Mouse (Mus musculus): Measurements from ENCODE around the gene Esrrb.
A peak's percentile ranks its signal among the peaks of the same experiment; 100 is the strongest.

Gene Esrrb

DNA sequence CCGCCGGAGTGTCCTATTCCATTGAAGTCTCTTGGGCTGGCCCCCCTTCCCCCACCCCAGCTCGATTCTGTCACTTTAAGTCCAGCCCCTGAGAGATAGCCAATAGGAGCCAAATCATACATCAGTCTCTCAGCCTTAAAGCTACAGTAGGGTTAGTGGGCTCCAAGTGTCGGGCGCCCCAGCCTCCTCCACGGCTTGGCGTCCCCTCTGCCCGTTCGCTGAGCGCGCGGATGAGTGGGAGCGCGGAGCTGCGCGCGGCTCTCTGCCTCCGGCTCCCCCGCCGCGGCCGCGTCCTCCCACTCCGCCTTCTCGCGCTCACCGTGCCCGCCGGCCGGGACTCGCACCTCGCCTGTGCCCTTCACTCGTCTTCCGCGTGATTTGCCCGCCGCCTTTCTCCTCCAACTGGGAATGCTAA lies 60.6 kb downstream of the Esrrb start:
- peak; percentile 73 for DNase-seq (ENCODE audit: low read depth, low spot score)

DNA sequence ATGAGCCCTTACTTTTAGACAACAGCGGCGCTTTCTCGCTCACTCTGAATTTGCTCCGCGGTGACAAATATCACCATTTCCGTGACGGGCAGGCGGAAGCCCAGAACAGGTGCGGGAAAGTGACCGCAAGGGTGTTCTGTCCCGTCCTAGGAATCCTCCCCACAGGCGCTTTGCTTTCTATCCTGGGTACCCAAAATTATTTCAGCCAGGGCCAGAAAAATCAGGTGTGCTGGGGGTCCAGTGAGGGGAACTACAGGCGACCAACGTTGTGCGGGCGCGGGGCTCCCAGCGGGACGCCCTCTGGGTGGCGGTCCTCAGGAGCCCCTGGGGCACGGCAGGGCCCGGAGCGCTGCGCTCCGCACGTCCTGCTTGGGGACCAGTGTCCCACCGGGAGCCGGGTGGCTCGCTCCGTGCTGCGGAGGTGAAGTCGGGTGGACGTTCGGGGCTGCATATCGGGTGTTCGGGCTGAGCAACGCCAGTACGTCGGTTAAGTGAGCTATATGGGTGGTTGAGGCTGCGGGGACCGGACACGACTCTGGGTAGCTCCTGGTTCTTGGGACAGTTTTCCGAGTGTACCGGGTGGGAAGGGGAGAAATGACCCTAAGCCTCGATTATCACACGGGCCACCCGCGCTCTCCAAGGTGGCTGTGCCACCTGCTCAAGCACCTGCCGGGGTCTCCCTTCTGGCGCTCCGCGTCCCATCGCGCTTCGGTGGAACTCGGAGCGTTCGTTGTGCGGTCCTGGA lies 61.4 kb downstream of the Esrrb start:
- no peak for DNase-seq (ENCODE audit: low read depth, low spot score)

DNA sequence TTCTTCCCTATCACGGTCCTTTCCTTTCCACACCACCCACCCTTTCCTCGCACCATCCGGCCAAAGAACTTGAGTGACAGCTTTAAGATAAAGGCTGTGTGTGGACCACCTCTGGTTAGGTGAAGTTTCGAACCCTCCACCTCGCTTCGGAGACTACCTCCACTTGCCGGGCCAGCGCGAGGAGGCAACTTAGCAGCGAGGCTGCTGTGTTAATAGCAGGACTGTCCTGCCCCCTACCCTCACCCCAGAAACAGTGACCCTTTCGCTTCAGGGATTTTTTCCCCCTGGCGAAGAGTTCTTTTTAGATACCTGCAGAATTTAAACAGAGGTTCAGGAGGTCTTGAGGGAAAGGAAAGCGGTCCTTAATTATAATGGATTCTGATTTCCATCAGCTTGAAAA lies 62.2 kb downstream of the Esrrb start:
- DNase-seq (ENCODE audit: low read depth, low spot score) = no peak

DNA sequence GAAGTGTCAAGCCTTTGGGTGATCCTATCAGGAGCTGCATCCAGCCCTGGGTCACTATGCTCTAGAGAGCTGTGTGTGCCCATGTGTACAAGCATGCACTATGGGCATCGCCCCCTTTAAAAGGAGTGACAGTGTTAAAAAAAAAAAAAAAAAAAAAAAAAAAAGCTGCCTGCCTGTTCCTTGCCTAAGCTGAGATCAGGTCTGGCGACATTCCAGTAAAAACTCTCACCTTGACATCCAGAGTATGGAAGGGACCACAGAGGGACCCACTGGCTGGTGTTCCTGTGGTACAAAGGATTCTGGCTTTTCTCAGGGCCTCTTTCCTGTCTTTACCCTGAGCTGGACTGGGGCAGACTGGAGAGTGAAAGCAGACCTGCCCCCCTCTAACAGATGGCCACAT lies 66.7 kb downstream of the Esrrb start:
- no peak for DNase-seq (ENCODE audit: low read depth, low spot score)

DNA sequence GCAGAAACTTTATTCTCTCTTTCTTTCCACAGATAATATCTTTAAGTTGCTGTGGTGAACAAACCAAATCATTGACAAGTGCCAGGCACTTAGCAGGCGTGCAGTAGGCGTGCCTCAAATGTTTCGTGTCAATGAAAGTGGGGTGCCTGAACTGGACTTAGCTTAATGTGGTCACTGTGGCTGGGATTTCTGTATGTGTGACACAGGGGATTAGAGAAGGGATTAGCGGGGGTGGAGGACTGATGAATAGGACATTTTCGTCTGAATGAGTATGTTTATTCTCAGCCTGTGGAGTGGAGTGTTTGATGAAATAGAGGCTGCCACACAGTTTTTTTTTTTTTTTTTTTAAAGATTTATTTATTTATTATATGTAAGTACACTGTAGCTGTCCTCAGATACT lies 70.8 kb downstream of the Esrrb start:
- DNase-seq (ENCODE audit: low read depth, low spot score) = no peak

DNA sequence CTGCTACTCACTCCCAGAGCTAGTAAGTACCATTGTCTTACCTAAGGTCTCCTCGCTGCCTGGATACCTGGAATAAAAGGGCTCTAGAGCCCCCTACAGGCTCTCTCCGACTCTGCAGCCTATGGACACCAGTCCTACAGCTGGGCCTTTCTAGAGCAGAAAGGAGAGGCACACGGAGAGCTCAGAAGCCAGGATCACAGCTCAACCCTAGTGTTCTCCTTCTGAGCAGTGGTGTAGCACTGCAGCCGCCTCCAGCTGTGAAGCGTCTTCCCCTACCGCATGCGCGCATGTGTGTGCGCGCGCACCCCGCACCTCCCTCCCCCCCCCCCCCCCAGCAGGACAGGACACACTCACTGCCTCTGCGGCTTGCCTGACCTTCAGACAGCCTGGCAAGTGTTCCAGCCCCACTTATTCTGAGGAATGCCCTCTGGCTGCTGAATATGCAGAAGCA lies 72.5 kb downstream of the Esrrb start:
- peak; percentile 92 for DNase-seq (ENCODE audit: low read depth, low spot score)

DNA sequence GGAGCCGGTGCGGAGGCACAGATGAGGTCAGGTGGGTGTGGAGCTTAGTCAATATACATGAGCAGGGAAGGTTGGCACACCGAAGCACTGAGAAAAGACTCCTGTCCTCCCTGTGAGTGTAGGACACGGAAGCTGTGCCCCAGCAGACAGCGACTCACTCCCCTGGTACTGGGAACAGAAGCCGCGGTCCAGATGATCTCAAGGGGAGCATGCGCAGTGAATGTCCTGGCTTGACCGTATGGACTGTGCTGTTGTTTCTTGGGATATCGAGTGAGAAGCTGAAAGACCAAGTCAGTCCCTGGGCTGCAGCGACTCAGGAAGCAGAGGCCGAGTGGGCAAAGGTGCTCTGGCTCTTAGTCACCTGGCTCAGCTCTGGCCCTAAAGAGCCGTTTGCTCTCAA lies 74.7 kb downstream of the Esrrb start:
- DNase-seq (ENCODE audit: low read depth, low spot score) = peak; percentile 42

DNA sequence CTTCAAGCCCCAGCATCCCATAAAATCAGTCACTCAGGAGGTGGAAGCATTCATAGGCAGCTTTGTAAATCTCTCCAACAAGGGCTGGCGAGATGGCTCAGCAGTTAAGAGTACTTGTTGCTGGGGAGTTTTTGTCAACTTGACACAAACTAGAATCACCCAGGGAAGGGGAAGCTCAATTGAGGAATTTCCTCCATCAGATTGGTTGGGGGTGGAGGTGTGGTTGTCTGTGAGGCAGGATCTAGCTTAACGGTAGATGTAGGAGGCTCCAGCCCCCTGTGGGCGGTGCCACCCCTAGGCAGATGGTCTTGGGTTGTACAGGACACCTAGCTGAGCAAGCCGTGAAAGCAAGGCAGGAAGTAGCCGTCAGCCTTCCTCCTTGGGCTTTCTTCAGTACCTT lies 89.9 kb downstream of the Esrrb start:
- DNase-seq (ENCODE audit: low read depth, low spot score) = peak; percentile 60

DNA sequence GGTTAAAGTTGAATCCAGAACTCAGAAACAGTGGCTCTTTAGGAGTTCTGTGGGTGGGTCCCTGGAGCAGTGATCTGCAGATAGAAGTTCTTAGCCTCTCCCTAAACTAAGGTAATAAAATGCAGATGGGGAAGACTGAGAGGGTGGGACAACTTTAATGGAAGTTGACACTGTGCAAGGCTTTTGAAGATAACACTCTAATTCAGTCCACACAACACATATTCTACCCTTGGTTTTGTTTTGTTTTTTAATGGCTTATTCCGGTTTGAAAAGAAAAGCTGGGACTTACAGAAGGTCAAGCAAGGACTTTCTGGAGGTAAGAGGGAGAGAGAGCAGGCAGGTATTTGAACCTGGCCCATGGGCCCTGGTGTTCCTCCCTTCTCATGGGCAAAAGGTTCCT lies 94.1 kb downstream of the Esrrb start:
- peak; percentile 78 for DNase-seq (ENCODE audit: low read depth, low spot score)

DNA sequence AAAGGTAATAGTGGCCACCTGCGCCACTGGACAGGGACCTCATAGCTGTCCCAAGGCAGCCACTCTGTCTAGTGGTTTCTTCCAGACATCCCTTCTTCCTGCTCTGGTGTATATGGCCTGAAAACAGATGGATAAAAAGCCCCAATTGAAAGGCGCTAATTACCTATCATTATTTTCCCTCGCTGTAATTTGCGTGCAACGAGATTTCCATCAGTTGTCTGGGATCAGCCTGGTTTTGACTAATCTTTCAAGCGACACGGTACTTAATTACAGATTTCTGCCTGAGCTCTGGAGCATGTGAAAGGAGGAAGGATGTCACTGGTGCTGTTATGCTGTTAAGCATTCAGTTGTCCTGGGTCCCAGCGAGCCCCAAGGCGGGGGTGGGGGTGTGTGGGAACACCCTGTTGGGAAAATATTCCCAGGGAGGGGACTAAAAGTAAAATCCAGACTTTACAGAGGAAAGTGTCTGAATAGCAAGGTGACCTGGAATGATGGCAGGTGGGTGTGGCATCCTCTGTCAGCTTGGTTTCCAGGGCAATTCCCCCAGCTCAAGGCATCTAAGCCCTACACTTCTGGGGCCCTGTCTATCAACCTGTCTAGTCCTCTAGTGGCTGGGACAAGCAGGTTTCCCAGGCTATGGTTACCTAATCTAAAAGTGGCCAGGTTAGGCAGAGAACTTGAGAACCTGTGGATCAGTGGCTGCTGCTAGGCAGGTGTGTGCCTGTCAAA lies 102.0 kb downstream of the Esrrb start:
- peak; percentile 83 for DNase-seq (ENCODE audit: low read depth, low spot score)

DNA sequence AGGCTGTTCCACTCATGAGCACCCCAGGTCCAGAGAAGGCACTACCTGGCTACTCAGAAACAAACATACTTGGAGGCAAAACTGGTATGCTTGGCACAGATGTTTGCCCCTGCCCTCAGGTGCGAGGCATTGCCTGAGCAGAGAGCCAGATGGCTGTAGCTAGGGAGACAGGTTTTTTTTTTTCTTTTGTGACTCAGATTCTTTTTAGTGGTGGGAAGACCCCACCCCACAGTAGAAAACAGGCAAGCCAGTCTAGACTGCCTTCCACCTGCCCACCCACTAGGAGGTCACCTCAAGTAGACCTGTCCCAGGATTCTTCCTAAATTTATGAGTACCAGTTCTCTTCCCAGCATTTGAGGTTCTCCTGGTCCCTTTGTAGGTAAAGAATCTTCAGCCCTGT lies 103.5 kb downstream of the Esrrb start:
- DNase-seq (ENCODE audit: low read depth, low spot score) = peak; percentile 75

DNA sequence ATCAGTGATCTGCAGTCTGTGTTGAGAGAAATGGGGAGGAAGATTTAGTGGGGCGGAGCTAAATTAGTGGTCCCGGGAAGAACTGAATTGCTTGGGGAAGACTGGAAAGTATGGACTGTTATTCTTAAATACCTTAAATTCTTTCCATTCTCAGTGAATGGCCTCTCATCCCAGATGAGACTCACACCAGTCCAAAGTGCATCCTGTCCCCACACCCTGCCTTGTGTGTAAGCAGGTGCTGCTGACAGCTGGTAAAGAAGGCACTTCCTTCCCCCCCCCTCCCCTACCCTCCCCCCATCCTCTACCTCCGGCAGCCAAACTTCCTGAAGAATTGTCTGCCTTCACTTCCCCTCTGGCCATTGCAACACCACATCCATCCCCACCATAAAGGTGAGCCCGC lies 105.3 kb downstream of the Esrrb start:
- peak; percentile 95 for DNase-seq (ENCODE audit: low read depth, low spot score)

DNA sequence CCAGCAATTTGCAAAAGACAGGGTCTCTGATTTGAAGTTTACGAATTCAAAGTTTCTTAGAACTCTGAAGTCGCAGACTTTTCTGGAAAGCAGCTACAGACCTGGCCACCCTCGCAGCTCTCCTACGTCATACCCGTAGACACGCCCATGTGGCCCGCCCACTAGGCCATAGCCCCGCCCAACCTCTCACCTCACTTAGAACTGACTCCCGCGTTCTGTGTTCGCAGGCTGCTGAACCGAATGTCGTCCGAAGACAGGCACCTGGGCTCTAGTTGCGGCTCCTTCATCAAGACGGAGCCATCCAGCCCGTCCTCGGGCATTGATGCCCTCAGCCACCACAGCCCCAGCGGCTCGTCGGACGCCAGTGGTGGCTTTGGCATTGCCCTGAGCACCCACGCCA lies 109.0 kb downstream of the Esrrb start:
- peak; percentile 95 for DNase-seq (ENCODE audit: low read depth, low spot score)

DNA sequence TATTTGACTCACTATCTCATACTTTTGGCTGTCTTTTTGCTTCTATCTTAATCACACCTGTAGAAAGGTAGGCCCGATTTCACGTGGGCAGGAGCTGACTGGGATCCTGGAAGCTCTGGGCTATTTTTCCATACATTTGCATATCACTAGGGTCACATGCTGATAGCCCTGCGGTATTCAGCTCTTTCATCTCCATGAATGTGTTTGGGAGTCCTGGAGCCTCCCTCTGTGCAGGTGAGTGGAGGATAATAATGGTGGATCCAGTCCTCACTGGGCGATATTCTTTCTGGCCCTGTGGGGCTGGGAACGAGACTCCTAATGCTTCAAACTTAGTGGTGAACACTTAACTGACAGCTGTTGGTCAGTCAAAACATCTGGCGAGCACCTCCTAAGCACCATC lies 110.0 kb downstream of the Esrrb start:
- peak; percentile 96 for DNase-seq (ENCODE audit: low read depth, low spot score)

DNA sequence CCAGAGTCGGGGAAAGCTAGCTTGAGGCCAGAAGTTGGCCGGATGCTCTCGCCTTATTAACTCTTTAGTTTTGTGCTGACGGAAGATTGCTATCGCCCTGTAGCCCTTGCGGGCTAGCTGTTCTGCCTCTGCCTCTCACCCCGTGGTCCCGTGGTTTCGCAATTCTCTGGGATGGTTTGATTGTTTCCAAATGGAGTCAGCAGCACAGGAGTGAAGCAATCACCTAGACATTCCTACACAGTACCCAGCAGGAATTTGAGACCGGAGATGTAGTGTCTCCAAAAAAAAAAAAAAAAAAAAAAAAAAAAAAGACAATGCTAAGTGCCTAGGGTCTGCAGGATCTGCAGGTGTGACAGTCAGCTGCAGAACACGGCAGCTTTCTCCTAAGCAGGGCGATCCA lies 112.7 kb downstream of the Esrrb start:
- DNase-seq (ENCODE audit: low read depth, low spot score) = no peak

DNA sequence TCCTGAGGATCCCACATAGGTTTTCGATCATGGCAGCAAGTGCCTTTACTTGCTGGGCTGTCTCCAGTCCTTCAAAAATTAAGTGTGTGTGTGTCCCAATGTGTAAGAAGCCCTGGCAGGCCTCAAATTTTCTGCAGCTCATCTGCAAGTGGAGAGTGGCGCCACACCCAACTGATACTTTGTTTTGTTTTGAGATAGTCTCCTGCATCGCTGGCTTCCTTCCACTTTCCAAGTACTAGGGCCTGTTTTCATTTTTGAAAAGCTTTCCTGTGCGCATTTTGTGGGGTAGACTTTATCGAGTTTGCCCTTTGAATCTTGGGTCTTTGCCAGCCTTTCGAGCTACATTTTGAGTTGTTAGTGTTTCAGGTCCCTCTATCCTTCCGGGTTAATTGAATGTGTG lies 115.1 kb downstream of the Esrrb start:
- DNase-seq (ENCODE audit: low read depth, low spot score) = no peak

DNA sequence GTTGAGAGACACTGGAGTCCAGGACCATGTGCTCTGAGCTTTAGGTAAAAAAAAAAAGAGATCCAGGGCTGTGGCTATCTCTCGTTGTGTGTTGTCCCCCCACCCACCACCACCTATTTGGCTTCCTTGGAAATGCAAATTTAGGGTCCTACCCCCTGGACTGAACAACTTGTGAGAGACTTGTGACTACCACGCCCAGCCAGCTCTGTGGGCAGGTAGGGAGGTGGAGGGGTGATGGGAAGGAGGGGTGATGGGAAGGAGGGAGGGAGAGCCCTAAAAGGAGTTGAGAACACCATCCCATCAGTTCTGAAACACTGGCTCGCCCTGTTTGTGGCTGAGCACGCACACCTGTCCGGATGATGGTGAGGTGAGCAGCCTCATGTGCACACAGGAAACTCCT lies 118.0 kb downstream of the Esrrb start:
- peak; percentile 96 for DNase-seq (ENCODE audit: low read depth, low spot score)

DNA sequence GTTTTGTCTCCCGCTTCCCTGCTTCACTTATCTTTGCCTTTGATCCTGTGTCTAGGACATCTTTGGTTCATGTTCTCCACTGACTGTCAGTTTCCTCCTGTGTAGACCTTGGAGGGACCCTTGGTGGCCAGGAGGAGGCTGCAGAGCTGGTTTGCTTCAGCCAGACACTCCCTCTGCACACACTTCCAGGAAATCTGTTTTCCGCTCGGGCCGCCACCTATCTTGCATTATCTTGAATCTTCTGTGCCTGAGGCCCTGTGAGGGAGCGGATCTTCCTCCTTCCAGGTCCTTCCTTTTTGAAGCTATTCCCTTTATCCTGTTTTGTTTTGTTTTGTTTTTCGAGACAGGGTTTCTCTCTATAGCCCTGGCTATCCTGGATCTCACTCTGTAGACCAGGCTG lies 121.1 kb downstream of the Esrrb start:
- peak; percentile 53 for DNase-seq (ENCODE audit: low read depth, low spot score)

DNA sequence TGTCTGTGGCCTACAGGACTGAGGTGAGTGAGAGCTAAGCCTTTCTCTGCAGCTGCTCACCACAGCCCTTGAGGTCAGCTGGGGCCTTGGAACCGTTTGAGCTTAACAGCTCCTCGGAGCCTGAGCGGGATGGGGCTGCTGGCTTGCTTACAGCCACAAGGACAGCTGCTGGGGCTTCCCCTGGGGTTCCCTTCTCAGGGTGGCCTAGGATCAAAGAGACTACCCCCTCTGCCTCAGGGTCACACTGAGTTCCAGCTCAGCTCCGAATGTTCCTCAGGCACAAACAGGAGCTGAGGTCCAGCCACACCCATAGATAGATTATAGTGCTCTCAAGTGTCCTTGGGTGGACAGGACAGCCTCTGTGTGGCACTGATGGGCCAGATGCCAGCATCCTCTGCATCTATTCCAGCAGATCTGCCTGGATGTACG lies 122.5 kb downstream of the Esrrb start:
- DNase-seq (ENCODE audit: low read depth, low spot score) = no peak

DNA sequence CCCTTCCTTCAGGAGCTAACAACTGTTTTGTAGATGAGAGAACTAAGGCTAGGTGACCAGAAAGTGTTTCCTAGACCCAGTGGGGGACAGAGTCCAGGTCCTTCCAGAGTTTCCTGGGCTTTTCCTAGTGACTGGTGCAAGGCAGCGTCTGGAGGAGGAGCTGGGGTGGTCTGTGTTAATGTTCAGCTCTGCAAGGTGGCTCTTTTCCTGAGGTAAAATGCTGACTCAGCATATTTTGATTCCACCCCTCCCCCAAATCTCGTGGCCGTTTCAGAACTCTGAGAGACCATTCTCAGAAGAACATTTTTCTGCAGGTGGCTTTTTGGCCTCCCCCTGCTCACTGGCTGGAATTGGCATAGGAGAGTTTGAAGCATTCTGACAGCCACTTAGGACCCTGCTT lies 127.1 kb downstream of the Esrrb start:
- no peak for DNase-seq (ENCODE audit: low read depth, low spot score)

DNA sequence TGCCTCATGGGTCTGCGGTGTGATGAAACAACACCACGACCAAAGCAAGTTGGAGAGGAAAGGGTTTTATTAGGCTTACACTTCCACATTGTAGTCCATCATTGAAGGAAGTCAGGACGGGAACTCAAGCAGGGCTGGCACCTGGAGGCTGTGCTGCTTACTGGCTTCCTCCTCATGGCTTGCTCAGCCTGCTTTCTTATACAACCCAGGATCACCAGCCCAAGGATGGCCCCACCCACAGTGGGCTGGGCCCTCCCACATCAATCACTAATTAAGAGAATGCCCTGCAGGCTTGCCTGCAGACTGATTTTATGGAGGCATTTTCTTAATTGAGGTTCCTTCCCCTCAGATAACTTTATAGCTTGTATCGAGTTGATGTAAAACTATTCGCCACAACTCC lies 129.1 kb downstream of the Esrrb start:
- DNase-seq (ENCODE audit: low read depth, low spot score) = no peak

DNA sequence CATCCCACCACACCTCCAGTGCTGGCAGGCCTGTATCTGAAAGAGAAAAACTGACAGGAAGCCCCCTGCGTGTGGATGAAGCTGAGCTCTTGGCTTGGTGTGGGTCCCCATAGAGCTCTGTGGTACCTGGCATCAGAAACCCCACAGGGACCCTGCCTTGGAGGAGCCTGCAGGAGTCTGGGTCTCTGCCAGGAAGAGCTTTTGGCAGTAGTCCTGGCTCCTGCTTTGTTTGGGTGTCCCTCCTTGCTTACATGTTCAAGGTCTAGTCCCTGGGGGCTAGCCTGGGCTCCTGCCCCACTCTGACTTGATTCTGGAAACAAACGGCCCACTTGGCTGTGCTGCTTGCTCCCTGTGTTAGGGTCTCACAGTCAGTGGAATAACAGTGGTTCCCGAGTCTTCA lies 130.6 kb downstream of the Esrrb start:
- no peak for DNase-seq (ENCODE audit: low read depth, low spot score)

DNA sequence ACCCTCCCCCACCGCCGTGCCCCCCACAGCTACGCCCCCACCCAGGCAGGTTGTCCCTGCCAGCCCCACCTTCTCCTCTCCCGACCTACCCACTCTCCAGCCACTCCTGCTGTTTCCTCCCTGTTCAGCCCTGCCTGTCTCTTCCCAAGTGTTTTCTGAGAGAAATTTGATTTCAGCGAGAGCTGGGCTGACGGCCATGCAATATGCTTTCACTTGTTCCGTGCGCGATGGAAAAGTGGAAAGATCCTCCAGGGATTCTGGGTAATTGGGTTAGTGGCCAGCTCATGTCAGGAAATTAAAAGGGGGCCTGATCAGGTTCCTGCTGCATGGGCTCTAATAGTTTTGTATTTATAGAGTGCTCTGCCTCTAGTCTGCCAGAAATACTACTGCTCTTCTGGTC lies 131.9 kb downstream of the Esrrb start:
- no peak for DNase-seq (ENCODE audit: low read depth, low spot score)

Data from ES-CJ7 (cell line).